Mouse (Mus musculus) lung, embryonic 16.5 days (tissue): ENCODE results near the gene Hectd2. TPM values are rescaled to one million over a fixed set of nuclear protein-coding genes. Genes with fewer than 3 reads are reported as not detected.

ENCODE experiments used
- ATAC-seq: fragments of 200-750 bp; cut with Nextera tagmentation; 2 replicates; pipeline ENCODE4 v1.8.0; 2017; ENCODE audit warnings: low read depth, mild to moderate bottlenecking, moderate library complexity
- H3K27ac ChIP-seq: fragments of 300-500 bp; sonication (generic); 2 replicates; pipeline ENCODE4 v1.5.1; 2014; ENCODE audit warnings: mild to moderate bottlenecking, control low read depth, low read length
- H3K27me3 ChIP-seq: fragments of 300-500 bp; sonication (generic); 2 replicates; pipeline ENCODE4 v1.6.1; 2014; ENCODE audit warnings: low read depth, low read length, mixed read lengths; ENCODE audit not compliant: control insufficient read depth, insufficient read depth
- H3K36me3 ChIP-seq: fragments of 300-500 bp; sonication (generic); 2 replicates; pipeline ENCODE4 v1.6.1; 2014; ENCODE audit warnings: low read length; ENCODE audit not compliant: control insufficient read depth, insufficient read depth
- H3K4me1 ChIP-seq: fragments of 300-500 bp; sonication (generic); replicated peaks from 2 replicates; pipeline ENCODE4 v1.6.1; 2014; ENCODE audit warnings: low read length, mixed read lengths; ENCODE audit not compliant: control insufficient read depth, insufficient read depth
- H3K4me2 ChIP-seq: fragments of 300-500 bp; sonication (generic); 2 replicates; pipeline ENCODE4 v1.6.1; 2014; ENCODE audit warnings: low read depth, low read length, control low read depth
- H3K4me3 ChIP-seq: fragments of 300-500 bp; sonication (generic); 2 replicates; pipeline ENCODE4 v1.5.1; 2014; ENCODE audit warnings: mild to moderate bottlenecking, low read length, control low read depth
- H3K9ac ChIP-seq: fragments of 300-500 bp; sonication (generic); 2 replicates; pipeline ENCODE4 v1.6.1; 2014; ENCODE audit warnings: low read length, control low read depth
- H3K9me3 ChIP-seq: fragments of 300-500 bp; sonication (generic); 2 replicates; pipeline ENCODE4 v1.6.1; 2016; ENCODE audit warnings: low read length; ENCODE audit not compliant: control insufficient read depth
- WGBS: fragments of 180-500 bp; shearing (Covaris S2); extraction: QIAGEN DNeasy Blood & Tissue Kit; methylation state at CpG from one replicate; pipeline ENCODE4 v1.1.7; 2014; 5-methylcytosine and 5-hydroxymethylcytosine counted together
- polyA plus RNA-seq: library from polyadenylated mRNA; unstranded; fragments of >200 nt; fragmentation: Nextera tagmentation; extraction: Ambion mirVana; gene quantifications from 2 replicates; pipeline ENCODE4 v1.2.1, GENCODE M21; 2015

The Hectd2 gene
- polyA plus RNA-seq, 1 experiment from 2014 or later = 4.1 TPM

- H3K9ac ChIP-seq = 0 out of 2 replicates have a peak overlapping the region, but pooled peaks have one; percentile 21
- ATAC-seq = peak; percentile 23; the same call in 1 of the 2 replicates
Measured at GRCm38 (mm10) chr19:36534766-36535140, 19.7 kb upstream of the Hectd2 start.

GRCm38 (mm10) chr19:36535186-36535585 is 19.3 kb upstream of the Hectd2 start:
- H3K27ac ChIP-seq = no peak overlapping the region
- no peaks in the 10 kb centered on the region for H3K27me3 ChIP-seq
- H3K4me1 ChIP-seq = peaks cover 23% of the 10 kb centered on the region
- no peak overlapping the region for H3K9ac ChIP-seq
- no peaks in the 10 kb centered on the region for H3K36me3 ChIP-seq
- 62% methylated on average over 2 of the region's 2 CpGs for WGBS
- ATAC-seq = no peak
- H3K9me3 ChIP-seq = no peaks in the 10 kb centered on the region
- no peak overlapping the region; the same call in 1 of the 2 replicates for H3K4me3 ChIP-seq
- H3K4me2 ChIP-seq = peak overlapping the region; percentile 35

More at GRCm38 (mm10) chr19:36534766-36535140, 19.7 kb upstream of the Hectd2 start:
- 9% methylated on average over 8 of the region's 8 CpGs for WGBS
- H3K9me3 ChIP-seq = no peaks in the 10 kb centered on the region
- peaks cover 19% of the 10 kb centered on the region for H3K4me1 ChIP-seq
- peak overlapping the region; percentile 35 for H3K4me2 ChIP-seq
- 0 out of 2 replicates have a peak overlapping the region, but pooled peaks have one; percentile 3 for H3K27ac ChIP-seq
- H3K27me3 ChIP-seq = no peaks in the 10 kb centered on the region
- peak overlapping the region; percentile 14 for H3K4me3 ChIP-seq
- H3K36me3 ChIP-seq = no peaks in the 10 kb centered on the region

- ATAC-seq = no peak
- Histone ChIP-seq H3K9ac (no peak overlapping the region), H3K4me3 (no peak overlapping the region), H3K36me3 (no peaks in the 10 kb centered on the region), H3K27me3 (no peaks in the 10 kb centered on the region), H3K4me1 (peaks cover 26% of the 10 kb centered on the region), H3K27ac (no peak overlapping the region), H3K4me2 (no peak overlapping the region), H3K9me3 (no peaks in the 10 kb centered on the region)
- 30% methylated on average over 6 of the region's 6 CpGs for WGBS
Measured at GRCm38 (mm10) chr19:36535878-36536277, 18.6 kb upstream of the Hectd2 start.

GRCm38 (mm10) chr19:36536929-36537328 is 17.5 kb upstream of the Hectd2 start:
- H3K27me3 ChIP-seq = no peaks in the 10 kb centered on the region
- H3K27ac ChIP-seq = no peak overlapping the region
- H3K4me2 ChIP-seq = no peak overlapping the region
- 84% methylated on average over 11 of the region's 11 CpGs for WGBS
- H3K9ac ChIP-seq = no peak overlapping the region
- H3K4me1 ChIP-seq = peaks cover 26% of the 10 kb centered on the region
- no peaks in the 10 kb centered on the region for H3K36me3 ChIP-seq
- ATAC-seq = no peak
- H3K4me3 ChIP-seq = no peak overlapping the region
- H3K9me3 ChIP-seq = no peaks in the 10 kb centered on the region

- Histone ChIP-seq H3K4me2 (no peak overlapping the region), H3K36me3 (no peaks in the 10 kb centered on the region), H3K9me3 (no peaks in the 10 kb centered on the region), H3K27ac (no peak overlapping the region), H3K4me3 (no peak overlapping the region), H3K27me3 (no peaks in the 10 kb centered on the region), H3K4me1 (peaks cover 26% of the 10 kb centered on the region), H3K9ac (no peak overlapping the region)
- no peak for ATAC-seq
- WGBS = 5% methylated on average over 4 of the region's 4 CpGs
Measured at GRCm38 (mm10) chr19:36538528-36538927, 15.9 kb upstream of the Hectd2 start.

- 88% methylated on average over 2 of the region's 2 CpGs for WGBS
Measured at GRCm38 (mm10) chr19:36539311-36539710, 15.1 kb upstream of the Hectd2 start.

GRCm38 (mm10) chr19:36540012-36540606 is 14.3 kb upstream of the Hectd2 start:
- Histone ChIP-seq H3K9ac (no peak overlapping the region), H3K27ac (no peak overlapping the region), H3K4me3 (no peak overlapping the region), H3K27me3 (no peaks in the 10 kb centered on the region), H3K4me1 (peaks cover 14% of the 10 kb centered on the region), H3K4me2 (no peak overlapping the region), H3K9me3 (no peaks in the 10 kb centered on the region), H3K36me3 (no peaks in the 10 kb centered on the region)
- 32% methylated on average over 10 of the region's 10 CpGs for WGBS
- ATAC-seq = peak; percentile 29; the same call in 1 of the 2 replicates

More at GRCm38 (mm10) chr19:36539311-36539710, 15.1 kb upstream of the Hectd2 start:
- H3K27me3 ChIP-seq = no peaks in the 10 kb centered on the region
- H3K9me3 ChIP-seq = no peaks in the 10 kb centered on the region
- no peak overlapping the region for H3K9ac ChIP-seq
- ATAC-seq = no peak
- no peak overlapping the region for H3K4me3 ChIP-seq
- H3K4me1 ChIP-seq = peaks cover 22% of the 10 kb centered on the region
- no peaks in the 10 kb centered on the region for H3K36me3 ChIP-seq
- no peak overlapping the region for H3K4me2 ChIP-seq
- no peak overlapping the region for H3K27ac ChIP-seq

- Histone ChIP-seq H3K36me3 (no peaks in the 10 kb centered on the region), H3K27me3 (no peaks in the 10 kb centered on the region), H3K9ac (no peak overlapping the region), H3K4me1 (peaks cover 10% of the 10 kb centered on the region), H3K4me3 (no peak overlapping the region), H3K9me3 (no peaks in the 10 kb centered on the region), H3K27ac (no peak overlapping the region), H3K4me2 (no peak overlapping the region)
- WGBS = 53% methylated on average over 7 of the region's 7 CpGs
- peak; percentile 78 for ATAC-seq
Measured at GRCm38 (mm10) chr19:36540776-36541175, 13.7 kb upstream of the Hectd2 start.

GRCm38 (mm10) chr19:36553561-36554045 is 836 bp upstream of the Hectd2 start:
- ATAC-seq = no peak
- Histone ChIP-seq H3K27ac (no peak overlapping the region), H3K9ac (peak overlapping the region; percentile 79), H3K4me3 (peak overlapping the region; percentile 86), H3K4me1 (no peaks in the 10 kb centered on the region; the same call in 1 of the 2 replicates), H3K4me2 (peak overlapping the region; percentile 99), H3K27me3 (no peaks in the 10 kb centered on the region; the same call in 1 of the 2 replicates), H3K9me3 (no peaks in the 10 kb centered on the region), H3K36me3 (no peaks in the 10 kb centered on the region)
- WGBS = 4% methylated on average over 20 of the region's 20 CpGs
